Mouse (Mus musculus): ENCODE data around the gene Hmg20b. TPM values are rescaled to one million over a fixed set of nuclear protein-coding genes. Genes with fewer than 3 reads are reported as not detected.

Gene Hmg20b
- polyA plus RNA-seq, 1 experiment from 2014 or later: 86.5 TPM

DNA sequence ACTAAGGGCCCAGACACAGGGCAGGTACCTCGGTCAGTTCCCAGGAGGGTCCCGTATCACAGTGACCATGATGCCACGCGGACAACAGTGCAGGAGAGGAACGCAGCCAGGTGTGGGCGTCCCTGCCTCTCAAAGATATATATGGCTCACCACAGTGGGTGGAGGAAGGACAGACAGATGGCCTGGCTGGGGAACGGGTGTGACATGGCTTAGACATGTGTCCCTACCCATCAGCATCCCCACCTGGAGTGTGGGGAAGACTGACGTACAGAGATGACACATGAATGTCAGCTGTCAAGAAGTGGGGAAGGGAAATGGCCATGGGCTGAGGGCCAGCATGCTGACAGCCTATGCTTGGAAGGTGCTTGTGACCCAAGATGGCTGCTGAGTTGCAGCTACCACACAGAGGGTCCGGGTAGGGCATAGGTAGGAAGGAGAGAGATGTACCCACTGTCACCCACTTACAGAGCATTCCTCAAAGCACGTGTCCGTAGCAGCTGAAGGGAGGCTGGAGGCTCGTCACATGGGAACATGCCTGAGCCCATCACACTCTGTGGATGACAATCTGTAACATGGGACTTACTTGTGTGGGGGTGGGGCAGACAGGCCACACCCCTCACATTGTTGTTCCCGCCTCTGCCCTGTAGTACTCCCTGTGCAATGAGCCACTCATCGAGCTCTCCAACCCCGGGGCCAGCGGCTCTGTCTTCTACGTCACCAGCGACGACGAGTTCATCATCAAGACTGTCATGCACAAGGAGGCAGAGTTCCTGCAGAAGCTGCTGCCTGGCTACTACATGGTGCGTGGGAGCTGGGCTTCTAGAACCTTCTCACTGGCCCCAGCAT, 43.2 kb downstream of the Hmg20b start:
- no peak overlapping the region for H3K27ac ChIP-seq (ENCODE audit: low read length)
- no peaks in the 10 kb centered on the region for H3K27me3 ChIP-seq (ENCODE audit: control insufficient read depth, insufficient read depth, low read length)
- no peak overlapping the region for H3K4me3 ChIP-seq (ENCODE audit: low read length)
- H3K36me3 ChIP-seq (ENCODE audit: control insufficient read depth, insufficient read depth): peaks cover 38% of the 10 kb centered on the region
- no peaks in the 10 kb centered on the region for H3K9me3 ChIP-seq (replicated peaks; ENCODE audit: control insufficient read depth, low read length)
- 92% methylated on average over 21 of the region's 21 CpGs for WGBS
- H3K4me1 ChIP-seq (ENCODE audit: control insufficient read depth, insufficient read depth, low read length): peaks cover 24% of the 10 kb centered on the region
- ATAC-seq (replicated peaks; ENCODE audit: extremely low read depth, insufficient read depth, low FRiP score): no peak
- no peak overlapping the region for H3K4me2 ChIP-seq (ENCODE audit: low read depth, low read length)
- H3K9ac ChIP-seq (ENCODE audit: low read length): no peak overlapping the region

DNA sequence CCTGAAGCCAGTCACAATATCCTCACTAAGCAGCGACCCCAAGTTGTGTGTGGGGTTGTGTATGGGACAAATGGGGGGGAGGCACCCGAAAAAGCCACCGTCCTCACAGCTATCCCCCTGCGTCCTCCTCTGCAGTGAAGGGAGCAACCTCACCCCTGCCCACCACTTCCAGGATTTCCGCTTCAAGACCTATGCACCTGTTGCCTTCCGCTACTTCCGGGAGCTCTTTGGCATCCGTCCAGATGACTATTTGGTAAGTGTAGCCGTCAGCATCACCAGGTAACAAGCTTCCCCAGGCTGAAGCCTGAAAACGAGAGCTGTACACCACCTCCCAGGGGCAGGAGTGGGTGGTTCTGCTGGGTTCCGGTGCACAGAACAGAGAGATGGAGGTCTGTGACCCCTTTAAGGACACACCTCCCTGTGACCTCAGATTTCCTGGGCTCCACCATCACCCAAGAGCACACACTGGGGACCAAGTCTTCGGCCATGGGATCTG, 44.1 kb downstream of the Hmg20b start:
- ATAC-seq (replicated peaks; ENCODE audit: extremely low read depth, insufficient read depth, low FRiP score): no peak
- Histone ChIP-seq H3K9ac (ENCODE audit: low read length) (no peak overlapping the region), H3K27me3 (ENCODE audit: control insufficient read depth, insufficient read depth, low read length) (no peaks in the 10 kb centered on the region), H3K4me3 (ENCODE audit: low read length) (no peak overlapping the region), H3K27ac (ENCODE audit: low read length) (no peak overlapping the region), H3K9me3 (replicated peaks; ENCODE audit: control insufficient read depth, low read length) (no peaks in the 10 kb centered on the region), H3K4me2 (ENCODE audit: low read depth, low read length) (no peak overlapping the region), H3K4me1 (ENCODE audit: control insufficient read depth, insufficient read depth, low read length) (peaks cover 25% of the 10 kb centered on the region), H3K36me3 (ENCODE audit: control insufficient read depth, insufficient read depth) (peaks cover 35% of the 10 kb centered on the region)
- 89% methylated on average over 12 of the region's 12 CpGs for WGBS

DNA sequence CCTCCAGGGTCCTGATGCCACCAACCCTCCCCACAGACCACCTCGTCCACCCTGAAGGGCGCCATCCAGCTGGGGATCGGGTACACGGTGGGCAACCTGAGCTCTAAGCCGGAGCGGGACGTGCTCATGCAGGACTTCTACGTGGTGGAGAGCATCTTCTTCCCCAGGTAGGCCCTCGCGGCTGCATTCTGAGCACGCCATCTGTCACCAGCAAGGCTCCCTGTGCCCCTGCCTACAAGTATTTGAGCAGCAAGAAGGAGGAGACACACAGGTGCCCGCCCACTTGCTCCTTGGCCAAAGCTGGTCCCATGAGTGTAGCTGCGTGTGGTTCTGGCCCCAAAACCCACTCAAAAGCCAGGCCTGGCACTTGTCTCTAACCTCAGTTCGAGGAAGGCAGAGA, 44.6 kb downstream of the Hmg20b start:
- Histone ChIP-seq H3K9ac (ENCODE audit: low read length) (no peak overlapping the region), H3K9me3 (replicated peaks; ENCODE audit: control insufficient read depth, low read length) (no peaks in the 10 kb centered on the region), H3K36me3 (ENCODE audit: control insufficient read depth, insufficient read depth) (peaks cover 30% of the 10 kb centered on the region), H3K4me1 (ENCODE audit: control insufficient read depth, insufficient read depth, low read length) (peaks cover 31% of the 10 kb centered on the region), H3K27ac (ENCODE audit: low read length) (no peak overlapping the region), H3K4me2 (ENCODE audit: low read depth, low read length) (no peak overlapping the region), H3K27me3 (ENCODE audit: control insufficient read depth, insufficient read depth, low read length) (no peaks in the 10 kb centered on the region), H3K4me3 (ENCODE audit: low read length) (no peak overlapping the region)
- ATAC-seq (replicated peaks; ENCODE audit: extremely low read depth, insufficient read depth, low FRiP score): no peak
- 95% methylated on average over 14 of the region's 14 CpGs for WGBS

DNA sequence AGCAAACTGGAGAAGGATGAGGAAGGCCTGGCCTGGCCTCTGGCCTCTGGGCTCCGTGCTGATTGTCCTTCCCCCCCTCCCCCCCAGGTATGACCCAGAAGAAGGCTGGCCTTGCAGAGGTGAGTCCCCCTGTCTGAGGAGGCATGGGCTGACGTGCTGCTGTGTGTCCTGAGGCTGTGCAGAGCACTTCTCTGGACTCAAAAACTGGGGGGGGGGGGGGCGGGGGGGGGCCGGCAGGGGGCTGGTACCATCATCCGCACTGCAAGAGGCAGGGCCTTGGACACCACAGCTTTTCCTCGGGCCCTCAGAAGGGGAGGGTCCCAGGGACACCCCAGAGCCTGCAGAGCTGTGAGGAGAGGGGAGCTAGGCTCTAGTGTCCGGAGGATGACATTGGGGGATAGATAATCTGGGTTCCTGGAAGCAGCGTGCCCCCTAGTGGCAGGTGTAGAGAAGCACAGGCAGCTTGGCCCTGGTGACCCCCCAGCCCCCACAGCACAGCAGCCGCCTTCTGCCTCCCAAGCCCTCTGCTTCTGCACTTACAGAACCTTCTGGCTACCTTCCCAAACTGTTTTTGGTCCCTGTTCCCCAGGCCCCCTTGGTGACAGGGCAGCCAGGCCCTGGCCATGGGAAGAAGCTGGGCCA, 45.6 kb downstream of the Hmg20b start:
- Histone ChIP-seq H3K4me1 (ENCODE audit: control insufficient read depth, insufficient read depth, low read length) (peaks cover 40% of the 10 kb centered on the region), H3K4me3 (ENCODE audit: low read length) (no peak overlapping the region), H3K4me2 (ENCODE audit: low read depth, low read length) (no peak overlapping the region), H3K9me3 (replicated peaks; ENCODE audit: control insufficient read depth, low read length) (no peaks in the 10 kb centered on the region), H3K27me3 (ENCODE audit: control insufficient read depth, insufficient read depth, low read length) (no peaks in the 10 kb centered on the region), H3K27ac (ENCODE audit: low read length) (no peak overlapping the region), H3K9ac (ENCODE audit: low read length) (no peak overlapping the region), H3K36me3 (ENCODE audit: control insufficient read depth, insufficient read depth) (peaks cover 29% of the 10 kb centered on the region)
- WGBS: 24% methylated on average over 7 of the region's 9 CpGs
- no peak for ATAC-seq (replicated peaks; ENCODE audit: extremely low read depth, insufficient read depth, low FRiP score)

DNA sequence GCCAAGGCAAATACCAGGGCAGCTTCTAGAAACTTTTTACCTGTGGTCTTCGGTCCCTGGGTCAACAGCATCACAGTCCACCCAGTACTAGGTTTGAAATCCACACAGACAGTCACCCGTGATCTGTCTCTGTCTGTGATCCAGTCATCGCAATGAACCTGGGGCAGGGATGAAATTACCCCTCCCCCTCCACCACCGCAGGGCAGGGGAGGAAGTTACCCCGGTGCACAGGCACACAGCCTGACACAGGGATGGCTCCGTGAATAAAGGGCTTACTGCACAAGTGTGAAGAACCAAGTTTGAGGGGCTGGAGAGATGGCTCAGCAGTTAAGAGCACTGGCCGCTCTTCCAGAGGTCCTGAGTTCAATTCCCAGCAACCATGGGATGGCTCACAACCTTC, 46.5 kb downstream of the Hmg20b start:
- no peaks in the 10 kb centered on the region for H3K27me3 ChIP-seq (ENCODE audit: control insufficient read depth, insufficient read depth, low read length)
- 64% methylated on average over 7 of the region's 7 CpGs for WGBS
- ATAC-seq (replicated peaks; ENCODE audit: extremely low read depth, insufficient read depth, low FRiP score): no peak
- H3K36me3 ChIP-seq (ENCODE audit: control insufficient read depth, insufficient read depth): peaks cover 21% of the 10 kb centered on the region
- peak overlapping the region; percentile 49; the same call in 1 of the 2 replicates for H3K27ac ChIP-seq (ENCODE audit: low read length)
- H3K9ac ChIP-seq (ENCODE audit: low read length): no peak overlapping the region
- no peak overlapping the region for H3K4me3 ChIP-seq (ENCODE audit: low read length)
- H3K4me1 ChIP-seq (ENCODE audit: control insufficient read depth, insufficient read depth, low read length): peaks cover 50% of the 10 kb centered on the region
- H3K4me2 ChIP-seq (ENCODE audit: low read depth, low read length): 0 out of 2 replicates have a peak overlapping the region, but pooled peaks have one; percentile 26
- H3K9me3 ChIP-seq (replicated peaks; ENCODE audit: control insufficient read depth, low read length): no peaks in the 10 kb centered on the region

DNA sequence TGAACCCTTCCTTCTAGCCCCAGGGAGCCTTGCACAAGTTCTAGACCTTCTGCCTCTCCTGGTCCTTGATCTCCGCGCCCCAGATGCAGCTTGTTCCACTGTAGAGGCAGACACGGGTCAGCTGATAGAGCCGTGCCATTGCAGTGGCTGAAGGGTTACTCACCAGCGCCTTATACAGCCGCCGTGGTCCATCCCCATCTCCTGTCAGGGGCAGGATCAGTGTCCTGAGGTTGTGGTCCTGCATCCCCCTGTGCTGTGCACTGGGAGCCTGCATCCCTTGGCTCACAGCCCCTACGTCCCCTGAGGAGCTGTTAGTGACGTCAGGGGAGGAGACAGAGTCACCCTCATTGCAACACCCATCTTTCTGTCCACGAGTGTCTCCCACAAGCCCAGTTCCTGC, 47.0 kb downstream of the Hmg20b start:
- Histone ChIP-seq H3K4me1 (ENCODE audit: control insufficient read depth, insufficient read depth, low read length) (peaks cover 55% of the 10 kb centered on the region), H3K27me3 (ENCODE audit: control insufficient read depth, insufficient read depth, low read length) (no peaks in the 10 kb centered on the region), H3K9ac (ENCODE audit: low read length) (peak overlapping the region; percentile 45), H3K9me3 (replicated peaks; ENCODE audit: control insufficient read depth, low read length) (no peaks in the 10 kb centered on the region), H3K4me3 (ENCODE audit: low read length) (no peak overlapping the region), H3K36me3 (ENCODE audit: control insufficient read depth, insufficient read depth) (peaks cover 20% of the 10 kb centered on the region), H3K27ac (ENCODE audit: low read length) (peak overlapping the region; percentile 49), H3K4me2 (ENCODE audit: low read depth, low read length) (peak overlapping the region; percentile 26)
- 51% methylated on average over 10 of the region's 10 CpGs for WGBS
- ATAC-seq (replicated peaks; ENCODE audit: extremely low read depth, insufficient read depth, low FRiP score): no peak

DNA sequence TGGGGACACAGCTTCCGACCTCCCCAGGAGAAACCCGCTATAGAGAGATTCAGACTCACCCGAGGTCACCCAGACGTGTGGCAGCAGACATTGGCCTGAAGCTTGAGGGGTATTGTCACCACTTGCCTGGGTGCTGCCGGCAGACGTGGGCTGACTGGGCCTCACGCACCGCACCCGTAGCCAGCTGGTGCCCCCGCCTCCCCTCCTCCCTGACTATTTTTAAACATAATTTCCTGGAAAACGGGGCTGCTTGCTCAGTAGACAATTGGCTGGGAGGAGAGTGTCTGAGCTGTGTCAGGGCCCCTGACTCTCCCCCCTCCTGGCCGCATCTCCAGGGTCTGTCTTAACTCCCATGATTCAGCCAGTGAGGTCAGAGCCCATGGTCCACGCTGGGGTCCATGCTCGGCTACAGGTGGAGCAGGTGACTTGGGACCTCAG, 47.5 kb downstream of the Hmg20b start:
- Histone ChIP-seq H3K9me3 (replicated peaks; ENCODE audit: control insufficient read depth, low read length) (no peaks in the 10 kb centered on the region), H3K4me1 (ENCODE audit: control insufficient read depth, insufficient read depth, low read length) (peaks cover 59% of the 10 kb centered on the region), H3K36me3 (ENCODE audit: control insufficient read depth, insufficient read depth) (peaks cover 15% of the 10 kb centered on the region), H3K4me3 (ENCODE audit: low read length) (no peak overlapping the region), H3K27me3 (ENCODE audit: control insufficient read depth, insufficient read depth, low read length) (no peaks in the 10 kb centered on the region), H3K27ac (ENCODE audit: low read length) (peak overlapping the region; percentile 49), H3K4me2 (ENCODE audit: low read depth, low read length) (peak overlapping the region; percentile 26), H3K9ac (ENCODE audit: low read length) (peak overlapping the region; percentile 45)
- 23% methylated on average over 14 of the region's 14 CpGs for WGBS
- 0 out of 2 replicates have a peak, but pooled peaks have one; percentile 12 for ATAC-seq (replicated peaks; ENCODE audit: extremely low read depth, insufficient read depth, low FRiP score)

DNA sequence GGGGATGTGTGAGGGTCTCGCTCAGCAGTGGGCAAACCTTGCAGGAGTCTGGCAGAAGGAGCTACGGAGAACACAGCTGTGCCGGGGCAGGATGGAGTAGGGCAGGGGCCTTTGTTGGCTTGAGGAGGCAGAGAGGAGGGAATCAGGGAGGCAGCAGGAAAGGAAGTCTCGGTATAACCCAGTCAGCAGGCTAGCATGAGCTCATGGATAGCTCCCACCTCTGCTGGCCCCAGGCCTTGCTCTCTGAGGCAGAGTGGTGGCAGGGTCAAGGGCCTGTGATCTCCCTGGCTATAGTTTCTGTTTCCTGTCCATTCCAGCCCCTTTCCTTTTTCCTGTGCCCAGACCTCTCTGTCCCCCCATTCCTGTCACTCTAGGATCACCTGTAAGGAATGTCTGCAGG, 48.0 kb downstream of the Hmg20b start:
- H3K36me3 ChIP-seq (ENCODE audit: control insufficient read depth, insufficient read depth): peaks cover 10% of the 10 kb centered on the region
- WGBS: 51% methylated on average over 4 of the region's 4 CpGs
- ATAC-seq (replicated peaks; ENCODE audit: extremely low read depth, insufficient read depth, low FRiP score): no peak
- H3K4me1 ChIP-seq (ENCODE audit: control insufficient read depth, insufficient read depth, low read length): peaks cover 64% of the 10 kb centered on the region
- peak overlapping the region; percentile 49 for H3K27ac ChIP-seq (ENCODE audit: low read length)
- H3K9me3 ChIP-seq (replicated peaks; ENCODE audit: control insufficient read depth, low read length): no peaks in the 10 kb centered on the region
- peak overlapping the region; percentile 45; the same call in 1 of the 2 replicates for H3K9ac ChIP-seq (ENCODE audit: low read length)
- H3K4me2 ChIP-seq (ENCODE audit: low read depth, low read length): peak overlapping the region; percentile 26
- no peaks in the 10 kb centered on the region for H3K27me3 ChIP-seq (ENCODE audit: control insufficient read depth, insufficient read depth, low read length)
- no peak overlapping the region for H3K4me3 ChIP-seq (ENCODE audit: low read length)

DNA sequence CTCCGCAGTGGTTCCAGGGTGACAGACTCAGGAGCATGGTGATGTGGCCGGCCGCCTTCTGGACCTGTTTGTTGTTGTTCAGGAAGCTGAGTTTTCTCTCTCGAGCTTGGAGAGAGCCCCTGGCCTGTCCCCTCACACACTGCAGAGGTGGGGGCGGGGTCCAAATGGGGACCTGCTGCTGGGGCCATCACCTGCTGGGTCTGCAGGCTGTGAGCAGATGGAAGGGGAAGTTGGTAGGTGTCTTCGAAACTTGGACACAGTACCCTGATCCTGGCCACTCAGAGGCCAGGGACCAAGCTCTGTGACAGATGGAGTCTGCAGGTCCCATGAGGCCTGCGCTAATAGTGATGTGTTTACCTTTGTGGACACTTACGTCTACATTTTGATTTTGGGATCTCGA, 49.0 kb downstream of the Hmg20b start:
- Histone ChIP-seq H3K27me3 (ENCODE audit: control insufficient read depth, insufficient read depth, low read length) (no peaks in the 10 kb centered on the region), H3K4me2 (ENCODE audit: low read depth, low read length) (no peak overlapping the region), H3K36me3 (ENCODE audit: control insufficient read depth, insufficient read depth) (0 out of 2 replicates have a peak, but pooled peaks cover 5% of the 10 kb centered on the region), H3K9me3 (replicated peaks; ENCODE audit: control insufficient read depth, low read length) (no peaks in the 10 kb centered on the region), H3K9ac (ENCODE audit: low read length) (no peak overlapping the region), H3K4me1 (ENCODE audit: control insufficient read depth, insufficient read depth, low read length) (peaks cover 67% of the 10 kb centered on the region), H3K4me3 (ENCODE audit: low read length) (no peak overlapping the region), H3K27ac (ENCODE audit: low read length) (no peak overlapping the region)
- WGBS: 79% methylated on average over 9 of the region's 9 CpGs
- ATAC-seq (replicated peaks; ENCODE audit: extremely low read depth, insufficient read depth, low FRiP score): no peak
